In genomic region chr13:11880503-11881227, GRCm38 (mm10) we compare ENCODE assay signal across 17 mouse cellular contexts.
DNase-seq lines count a peak whose midpoint lies in the region; ATAC-seq and TF ChIP-seq lines count a peak whose summit lies in the region.
"Had no signal": no experiment of that assay in that cellular context is flagged by ENCODE, and none has a peak within 500 bp of the region (broad histone marks: within the 10 kb centered on the region; RNA-seq: fewer than 3 reads in every experiment).

No protein-coding gene starts in this region.

- no peaks in the 10 kb centered on the region for H3K27me3 ChIP-seq in hindbrain, embryonic 13.5 days
- H3K27me3 ChIP-seq in midbrain, embryonic 16.5 days (ENCODE audit: control insufficient read depth, insufficient read depth, low read depth, low read length), result no peaks in the 10 kb centered on the region
- H3K27me3 ChIP-seq in stomach, postnatal 0 days (ENCODE audit: control insufficient read depth, insufficient read depth, low read length), result no peaks in the 10 kb centered on the region
- H3K27me3 ChIP-seq: embryonic facial prominence, embryonic 13.5 days had no signal

- no peak for TF ChIP-seq POLR2A in brain, embryonic 14.5 days (IDR thresholded peaks at IDR 0.05; ENCODE audit: borderline replicate concordance, extremely low read depth, insufficient read depth, insufficient read length, poor library complexity, severe bottlenecking)

- no peaks in the 10 kb centered on the region for H3K36me3 ChIP-seq in hindbrain, embryonic 13.5 days
- H3K36me3 ChIP-seq in midbrain, embryonic 16.5 days (ENCODE audit: control insufficient read depth, insufficient read depth, low read length), result no peaks in the 10 kb centered on the region
- H3K36me3 ChIP-seq in stomach, postnatal 0 days (ENCODE audit: control insufficient read depth, insufficient read depth, low read length), result no peaks in the 10 kb centered on the region
- H3K36me3 ChIP-seq: embryonic facial prominence, embryonic 13.5 days had no signal

- H3K4me1 ChIP-seq in hindbrain, embryonic 13.5 days (replicated peaks), result peaks cover 5% of the 10 kb centered on the region
- H3K4me1 ChIP-seq in midbrain, embryonic 16.5 days (ENCODE audit: control insufficient read depth, insufficient read depth, low read length), result no peaks in the 10 kb centered on the region
- H3K4me1 ChIP-seq in stomach, postnatal 0 days (replicated peaks; ENCODE audit: control insufficient read depth, insufficient read depth), result no peaks in the 10 kb centered on the region
- H3K4me1 ChIP-seq: embryonic facial prominence, embryonic 13.5 days had no signal

- peak; percentile 78 for ATAC-seq in hindbrain, embryonic 13.5 days (ENCODE audit: low FRiP score)
- ATAC-seq in midbrain, embryonic 16.5 days, result 0 out of 2 replicates have a peak, but pooled peaks have one; percentile 58
- no peak for ATAC-seq in stomach, postnatal 0 days (ENCODE audit: low FRiP score, low TSS enrichment)
- ATAC-seq: forebrain, embryonic 16.5 days had no signal

- TF ChIP-seq EP300 in stomach, postnatal 0 days (optimal IDR thresholded peaks at IDR 0.05), result no peak

- 26% methylated on average over 10 of the region's 10 CpGs for WGBS in hindbrain, embryonic 13.5 days
- 35% methylated on average over 10 of the region's 10 CpGs for WGBS in midbrain, embryonic 16.5 days
- WGBS in stomach, postnatal 0 days, result 84% methylated on average over 10 of the region's 10 CpGs

- H3K4me2 ChIP-seq in hindbrain, embryonic 13.5 days, result no peak overlapping the region
- no peak overlapping the region for H3K4me2 ChIP-seq in midbrain, embryonic 16.5 days (ENCODE audit: low read length)
- H3K4me2 ChIP-seq in stomach, postnatal 0 days (replicated peaks; ENCODE audit: low read depth), result no peak overlapping the region
- H3K4me2 ChIP-seq: embryonic facial prominence, embryonic 13.5 days had no signal

- H3K9ac ChIP-seq in hindbrain, embryonic 13.5 days, result no peak overlapping the region
- H3K9ac ChIP-seq in midbrain, embryonic 16.5 days (ENCODE audit: low read depth, low read length), result no peak overlapping the region
- H3K9ac ChIP-seq in stomach, postnatal 0 days (ENCODE audit: low read length), result no peak overlapping the region
- H3K9ac ChIP-seq: embryonic facial prominence, embryonic 13.5 days had no signal

- TF ChIP-seq CTCF in brain, embryonic 14.5 days (IDR thresholded peaks at IDR 0.05; ENCODE audit: borderline replicate concordance, extremely low read depth, insufficient read depth, insufficient read length), result no peak
- TF ChIP-seq CTCF in stomach, postnatal 0 days (IDR thresholded peaks at IDR 0.05; ENCODE audit: low read depth), result no peak

- H3K4me3 ChIP-seq in hindbrain, embryonic 13.5 days, result no peak overlapping the region
- H3K4me3 ChIP-seq in midbrain, embryonic 16.5 days (ENCODE audit: low read depth, low read length), result no peak overlapping the region
- H3K4me3 ChIP-seq in stomach, postnatal 0 days (ENCODE audit: low read depth, low read length), result no peak overlapping the region
- H3K4me3 ChIP-seq: embryonic facial prominence, embryonic 13.5 days; gastrocnemius, adult 2 months; heart, adult 2 months had no signal

- H3K9me3 ChIP-seq in hindbrain, embryonic 13.5 days, result no peaks in the 10 kb centered on the region
- no peaks in the 10 kb centered on the region for H3K9me3 ChIP-seq in midbrain, embryonic 16.5 days (replicated peaks; ENCODE audit: control insufficient read depth, low read length, poor library complexity, severe bottlenecking)
- no peaks in the 10 kb centered on the region for H3K9me3 ChIP-seq in stomach, postnatal 0 days (ENCODE audit: control insufficient read depth, low read length)
- H3K9me3 ChIP-seq: embryonic facial prominence, embryonic 13.5 days had no signal

- DNase-seq in Muller cell, postnatal 12 days (ENCODE audit: inconsistent ontology term), result peak; percentile 22
- peak; percentile 13 for DNase-seq in brain, embryonic 14.5 days (ENCODE audit: low read depth)
- no peak for DNase-seq in lung, postnatal 10 days
- no peak for DNase-seq in urinary bladder, adult 18-20 months (ENCODE audit: low spot score in 2 of 2)
- DNase-seq in stomach, postnatal 0 days (ENCODE audit: low spot score), result no peak
- no peak for DNase-seq in spleen, postnatal 4 days (ENCODE audit: low spot score in 2 of 2)
- DNase-seq: cerebellum, postnatal 36 days; gastrocnemius, adult 2 months; heart, adult 2 months; heart, postnatal 10 days; kidney, postnatal 10 days; layer of hippocampus, adult 9-11 months; thymus, postnatal 4 days had no signal

- peak overlapping the region; percentile 30; the same call in 1 of the 2 replicates for H3K27ac ChIP-seq in hindbrain, embryonic 13.5 days
- no peak overlapping the region for H3K27ac ChIP-seq in midbrain, embryonic 16.5 days (ENCODE audit: low read length)
- no peak overlapping the region for H3K27ac ChIP-seq in stomach, postnatal 0 days (replicated peaks)
- H3K27ac ChIP-seq: embryonic facial prominence, embryonic 13.5 days; gastrocnemius, adult 2 months; heart, adult 2 months had no signal

Comparison
In these comparisons a context has a peak if more than half of its experiments do, and no peak if none do; other contexts are left out.
1. DNase-seq: peak in Muller cell, postnatal 12 days (single experiment) and brain, embryonic 14.5 days (single experiment); none in lung, postnatal 10 days (single experiment), urinary bladder, adult 18-20 months (0 of 2), stomach, postnatal 0 days (single experiment) and spleen, postnatal 4 days (0 of 2).